Mouse (Mus musculus): Measurements from ENCODE around the gene Rnf34. TPM values are rescaled to one million over a fixed set of nuclear protein-coding genes. Genes with fewer than 3 reads are reported as not detected.
A peak's percentile ranks its signal among the peaks of the same experiment; 100 is the strongest.

Rnf34 gene
- polyA plus RNA-seq, 1 experiment from 2014 or later, result 57.5 TPM

DNA sequence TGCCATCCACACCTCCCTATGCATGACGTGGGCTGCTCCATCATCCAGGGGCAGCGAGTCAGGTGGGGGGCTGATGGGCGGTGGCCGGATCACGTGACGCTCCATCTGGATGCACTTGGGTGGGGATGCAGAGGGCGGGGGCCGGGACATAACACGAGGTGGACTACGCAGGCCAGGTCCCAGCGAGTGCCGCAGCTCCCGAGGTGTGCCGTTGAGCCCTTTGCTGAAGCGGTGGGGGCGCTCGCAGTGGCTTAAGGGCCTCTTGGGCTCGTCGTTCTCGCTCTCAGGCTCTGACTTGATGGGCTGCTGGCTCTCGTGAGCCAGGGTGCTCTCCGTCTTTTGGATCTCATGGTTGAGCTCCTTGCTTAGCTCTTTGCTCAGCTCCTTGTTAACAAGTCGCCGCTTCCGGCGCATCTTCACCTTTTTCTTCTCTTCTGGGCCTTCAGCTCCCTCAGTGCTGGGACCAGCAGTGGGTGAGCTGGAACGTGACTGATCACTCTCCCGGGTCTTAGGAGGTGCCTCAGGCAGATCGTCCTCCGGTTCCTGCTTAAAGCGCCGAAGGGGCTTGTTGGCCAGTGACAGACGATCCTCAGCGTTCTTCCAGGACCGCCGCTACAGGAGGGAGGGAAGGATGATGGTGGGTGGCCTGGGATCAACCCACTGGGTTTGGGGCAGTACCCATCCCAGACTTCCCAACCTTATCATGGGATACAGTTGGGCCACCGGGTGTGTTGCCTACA, 30.6 kb downstream of the Rnf34 start:
- no peak for DNase-seq (ENCODE audit: low spot score)
- Histone ChIP-seq H3K9ac (ENCODE audit: low read length) (no peak overlapping the region), H3K9me3 (ENCODE audit: control insufficient read depth, low read length) (no peaks in the 10 kb centered on the region), H3K4me1 (ENCODE audit: control insufficient read depth, insufficient read depth, low read length) (no peaks in the 10 kb centered on the region), H3K36me3 (ENCODE audit: control insufficient read depth, insufficient read depth, low read length) (peaks cover 18% of the 10 kb centered on the region), H3K27me3 (ENCODE audit: control insufficient read depth, insufficient read depth, low read length) (no peaks in the 10 kb centered on the region), H3K4me2 (ENCODE audit: low read depth, severe bottlenecking) (no peak overlapping the region), H3K27ac (replicated peaks; ENCODE audit: low read depth, low read length) (no peak overlapping the region), H3K4me3 (ENCODE audit: low read depth, low read length) (no peak overlapping the region)
- WGBS, result 94% methylated on average over 37 of the region's 37 CpGs
- no peak for ATAC-seq (ENCODE audit: insufficient number of reproducible peaks, low FRiP score, low TSS enrichment, low read depth)

DNA sequence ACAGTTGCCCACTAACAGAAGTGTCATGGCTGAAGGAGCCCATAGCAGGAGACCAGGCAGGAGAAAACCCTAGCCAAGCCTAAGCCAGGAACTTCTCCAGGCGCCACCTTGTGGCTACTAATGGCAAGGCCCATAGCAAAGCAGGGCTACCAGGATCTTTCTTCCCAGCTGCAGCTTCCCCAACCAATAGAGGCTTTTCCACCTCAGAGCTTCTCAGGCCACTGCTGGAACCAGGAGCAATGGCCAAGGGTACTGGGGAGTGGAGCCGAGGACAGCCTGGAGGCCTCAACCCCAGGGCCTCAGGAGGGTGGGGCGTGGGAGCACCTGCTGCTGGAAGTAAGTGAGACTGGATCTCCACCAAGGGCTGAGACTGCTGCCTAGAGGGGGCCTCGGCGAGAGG, 31.5 kb downstream of the Rnf34 start:
- Histone ChIP-seq H3K27me3 (ENCODE audit: control insufficient read depth, insufficient read depth, low read length) (no peaks in the 10 kb centered on the region), H3K9me3 (ENCODE audit: control insufficient read depth, low read length) (no peaks in the 10 kb centered on the region), H3K36me3 (ENCODE audit: control insufficient read depth, insufficient read depth, low read length) (peaks cover 18% of the 10 kb centered on the region), H3K4me2 (ENCODE audit: low read depth, severe bottlenecking) (no peak overlapping the region), H3K4me1 (ENCODE audit: control insufficient read depth, insufficient read depth, low read length) (no peaks in the 10 kb centered on the region), H3K4me3 (ENCODE audit: low read depth, low read length) (no peak overlapping the region), H3K9ac (ENCODE audit: low read length) (no peak overlapping the region), H3K27ac (replicated peaks; ENCODE audit: low read depth, low read length) (no peak overlapping the region)
- WGBS, result 48% methylated on average over 5 of the region's 5 CpGs
- DNase-seq (ENCODE audit: low spot score) (peak; percentile 80), ATAC-seq (ENCODE audit: insufficient number of reproducible peaks, low FRiP score, low TSS enrichment, low read depth) (peak; percentile 39; the same call in 1 of the 2 replicates)

DNA sequence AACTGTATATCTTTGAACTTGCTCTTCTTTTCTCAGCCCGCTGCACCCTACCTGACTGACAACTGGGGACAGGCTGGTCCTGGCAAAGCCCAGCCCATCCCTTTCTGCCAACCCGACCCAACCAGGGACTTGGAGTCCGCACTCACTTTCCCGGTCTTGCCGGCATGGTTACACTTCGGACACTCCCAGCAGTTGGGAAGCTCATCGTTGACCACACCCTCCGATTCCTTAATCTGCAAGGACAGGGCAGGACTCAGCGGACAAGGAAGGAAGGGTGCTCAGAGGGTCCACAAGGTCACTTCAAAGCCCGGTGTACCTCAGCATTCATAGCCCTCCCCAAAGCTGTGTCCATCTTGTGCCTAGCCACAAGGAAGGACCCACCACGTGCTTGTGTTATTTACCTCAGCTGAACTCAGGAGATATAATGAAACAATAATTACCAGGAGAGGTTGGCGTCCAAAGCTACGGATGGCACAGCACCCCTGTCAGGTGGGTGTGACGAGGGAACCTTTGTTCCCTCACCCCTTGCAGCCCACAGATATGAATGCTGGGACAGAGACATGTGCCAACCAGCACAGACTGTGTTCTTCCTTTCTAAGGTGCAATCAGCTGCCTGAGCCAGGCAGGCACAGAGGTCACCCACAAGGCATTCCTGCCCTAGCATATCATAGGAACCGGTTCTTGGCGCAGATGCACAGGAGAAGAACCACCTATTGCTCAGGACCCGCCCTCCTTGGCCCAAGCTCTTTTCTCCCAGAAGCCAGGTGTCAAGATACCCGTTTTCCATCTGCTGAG, 32.6 kb downstream of the Rnf34 start:
- Histone ChIP-seq H3K4me1 (ENCODE audit: control insufficient read depth, insufficient read depth, low read length) (no peaks in the 10 kb centered on the region), H3K9me3 (ENCODE audit: control insufficient read depth, low read length) (no peaks in the 10 kb centered on the region), H3K4me3 (ENCODE audit: low read depth, low read length) (no peak overlapping the region), H3K27ac (replicated peaks; ENCODE audit: low read depth, low read length) (no peak overlapping the region), H3K36me3 (ENCODE audit: control insufficient read depth, insufficient read depth, low read length) (peaks cover 18% of the 10 kb centered on the region), H3K4me2 (ENCODE audit: low read depth, severe bottlenecking) (no peak overlapping the region), H3K9ac (ENCODE audit: low read length) (no peak overlapping the region), H3K27me3 (ENCODE audit: control insufficient read depth, insufficient read depth, low read length) (no peaks in the 10 kb centered on the region)
- DNase-seq (ENCODE audit: low spot score), result no peak
- ATAC-seq (ENCODE audit: insufficient number of reproducible peaks, low FRiP score, low TSS enrichment, low read depth), result no peak
- WGBS, result 90% methylated on average over 18 of the region's 18 CpGs

DNA sequence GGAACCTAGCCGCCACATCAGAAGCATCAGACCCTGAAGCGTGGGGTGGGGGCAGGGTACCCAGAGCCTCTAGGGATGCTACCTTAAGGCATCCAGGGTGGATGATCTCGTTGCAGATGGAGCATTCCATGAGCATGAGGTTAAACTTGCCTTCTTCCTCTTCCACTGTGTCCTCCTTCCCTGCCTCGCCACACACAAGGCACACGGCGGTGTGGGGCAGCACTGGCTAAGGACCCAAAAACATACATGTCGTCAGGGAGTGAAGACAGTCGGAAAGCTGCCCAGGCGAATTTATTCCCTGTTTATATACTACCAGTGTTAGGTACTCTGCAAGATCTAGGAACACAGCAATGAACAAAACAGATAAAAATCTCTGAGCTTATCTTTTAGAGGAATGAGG, 33.4 kb downstream of the Rnf34 start:
- H3K4me3 ChIP-seq (ENCODE audit: low read depth, low read length), result no peak overlapping the region
- H3K27ac ChIP-seq (replicated peaks; ENCODE audit: low read depth, low read length), result no peak overlapping the region
- no peak for DNase-seq (ENCODE audit: low spot score)
- H3K36me3 ChIP-seq (ENCODE audit: control insufficient read depth, insufficient read depth, low read length), result peaks cover 20% of the 10 kb centered on the region
- no peak for ATAC-seq (ENCODE audit: insufficient number of reproducible peaks, low FRiP score, low TSS enrichment, low read depth)
- no peak overlapping the region for H3K9ac ChIP-seq (ENCODE audit: low read length)
- no peaks in the 10 kb centered on the region for H3K9me3 ChIP-seq (ENCODE audit: control insufficient read depth, low read length)
- H3K4me1 ChIP-seq (ENCODE audit: control insufficient read depth, insufficient read depth, low read length), result peaks cover 4% of the 10 kb centered on the region; the same call in 1 of the 2 replicates
- H3K27me3 ChIP-seq (ENCODE audit: control insufficient read depth, insufficient read depth, low read length), result no peaks in the 10 kb centered on the region
- H3K4me2 ChIP-seq (ENCODE audit: low read depth, severe bottlenecking), result no peak overlapping the region
- WGBS, result 89% methylated on average over 9 of the region's 9 CpGs

DNA sequence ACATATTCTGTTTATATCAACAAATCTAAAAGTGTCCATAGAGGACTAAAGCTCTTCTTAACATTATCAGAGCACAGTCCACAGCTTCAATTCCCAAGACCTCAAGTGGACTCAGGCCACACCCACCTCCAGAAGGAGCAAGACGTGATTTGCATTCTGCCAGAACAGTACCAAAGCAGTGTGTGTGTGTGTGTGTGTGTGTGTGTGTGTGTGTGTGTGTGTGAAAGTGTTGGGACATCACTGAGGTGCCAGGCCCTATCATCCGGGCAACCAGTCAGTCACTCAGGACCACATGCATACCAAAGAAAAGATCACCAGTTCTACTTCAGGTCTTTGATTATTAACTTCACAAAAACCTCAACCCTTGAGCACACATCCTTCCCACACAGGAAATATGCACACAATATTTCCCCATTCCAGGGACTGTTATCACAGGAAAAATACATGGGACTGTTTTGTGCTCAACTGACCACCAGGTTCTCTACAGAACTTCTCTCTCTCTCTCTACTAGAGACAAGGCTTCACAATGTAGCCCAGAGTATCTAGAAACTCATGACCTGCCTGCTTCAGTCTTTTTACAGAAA, 33.9 kb downstream of the Rnf34 start:
- no peak overlapping the region for H3K4me2 ChIP-seq (ENCODE audit: low read depth, severe bottlenecking)
- H3K9me3 ChIP-seq (ENCODE audit: control insufficient read depth, low read length), result no peaks in the 10 kb centered on the region
- 69% methylated on average over 2 of the region's 2 CpGs for WGBS
- peaks cover 4% of the 10 kb centered on the region; the same call in 1 of the 2 replicates for H3K4me1 ChIP-seq (ENCODE audit: control insufficient read depth, insufficient read depth, low read length)
- H3K36me3 ChIP-seq (ENCODE audit: control insufficient read depth, insufficient read depth, low read length), result peaks cover 21% of the 10 kb centered on the region
- ATAC-seq (ENCODE audit: insufficient number of reproducible peaks, low FRiP score, low TSS enrichment, low read depth) (no peak), DNase-seq (ENCODE audit: low spot score) (no peak)
- H3K27ac ChIP-seq (replicated peaks; ENCODE audit: low read depth, low read length), result no peak overlapping the region
- H3K27me3 ChIP-seq (ENCODE audit: control insufficient read depth, insufficient read depth, low read length), result no peaks in the 10 kb centered on the region
- no peak overlapping the region for H3K4me3 ChIP-seq (ENCODE audit: low read depth, low read length)
- no peak overlapping the region for H3K9ac ChIP-seq (ENCODE audit: low read length)

DNA sequence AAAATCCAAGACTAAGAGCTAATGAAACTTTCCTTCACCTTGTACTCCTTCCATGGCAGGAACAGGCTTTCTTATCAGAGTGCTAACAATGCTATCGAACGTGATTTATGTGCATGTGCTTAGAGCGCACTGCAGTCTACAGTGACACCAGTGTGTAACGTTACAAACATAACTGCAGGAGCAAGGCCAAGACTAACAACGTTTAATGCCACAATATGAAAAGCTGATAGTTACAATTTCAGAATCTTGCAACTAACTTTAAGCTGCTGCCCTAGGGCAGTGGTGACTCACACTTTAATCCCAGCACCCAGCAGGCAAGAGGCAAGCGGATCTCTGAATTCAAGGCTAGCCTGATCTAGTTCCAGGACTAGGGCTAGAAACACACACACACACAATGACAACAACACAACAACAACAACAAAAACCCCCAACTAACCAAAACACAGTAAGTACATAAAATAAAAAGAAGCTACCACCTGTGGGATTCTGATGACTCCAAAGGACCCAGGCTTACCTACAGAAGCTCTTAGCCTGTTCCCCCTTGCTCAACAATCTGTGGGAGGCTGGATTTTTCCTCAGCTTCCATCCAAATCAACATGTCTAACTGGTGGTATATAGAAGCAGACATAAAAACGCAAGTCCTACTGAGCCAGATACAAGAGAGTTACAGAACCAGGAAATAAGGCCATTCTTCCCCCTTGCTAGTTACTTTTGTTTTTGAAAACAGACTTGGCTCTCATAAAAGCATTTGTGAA, 34.9 kb downstream of the Rnf34 start:
- H3K27ac ChIP-seq (replicated peaks; ENCODE audit: low read depth, low read length), result no peak overlapping the region
- no peak overlapping the region for H3K9ac ChIP-seq (ENCODE audit: low read length)
- H3K36me3 ChIP-seq (ENCODE audit: control insufficient read depth, insufficient read depth, low read length), result peaks cover 16% of the 10 kb centered on the region
- H3K4me2 ChIP-seq (ENCODE audit: low read depth, severe bottlenecking), result no peak overlapping the region
- WGBS, result 86% methylated on average over 7 of the region's 7 CpGs
- no peak for DNase-seq (ENCODE audit: low spot score)
- no peaks in the 10 kb centered on the region for H3K9me3 ChIP-seq (ENCODE audit: control insufficient read depth, low read length)
- ATAC-seq (ENCODE audit: insufficient number of reproducible peaks, low FRiP score, low TSS enrichment, low read depth), result no peak
- peaks cover 4% of the 10 kb centered on the region; the same call in 1 of the 2 replicates for H3K4me1 ChIP-seq (ENCODE audit: control insufficient read depth, insufficient read depth, low read length)
- no peaks in the 10 kb centered on the region for H3K27me3 ChIP-seq (ENCODE audit: control insufficient read depth, insufficient read depth, low read length)
- H3K4me3 ChIP-seq (ENCODE audit: low read depth, low read length), result no peak overlapping the region

DNA sequence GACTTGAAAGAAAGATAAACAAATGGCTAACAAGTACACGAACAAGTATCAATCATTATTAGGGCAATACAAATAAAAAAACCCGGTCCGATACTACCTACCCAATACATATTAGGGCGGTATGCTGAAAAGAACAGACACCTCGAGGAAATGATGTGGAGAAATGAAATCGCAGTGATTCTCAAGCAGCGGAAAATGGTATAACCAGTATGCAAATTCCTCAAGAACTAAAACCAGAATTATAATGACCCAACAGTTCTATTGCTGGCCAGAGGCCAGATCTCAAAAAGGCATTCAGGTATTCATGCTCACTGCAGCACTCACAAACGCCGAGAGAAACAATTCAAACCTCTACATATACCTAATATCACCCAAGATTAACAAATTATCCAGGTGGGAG, 37.2 kb downstream of the Rnf34 start:
- WGBS, result 93% methylated on average over 9 of the region's 9 CpGs
- H3K36me3 ChIP-seq (ENCODE audit: control insufficient read depth, insufficient read depth, low read length), result peaks cover 7% of the 10 kb centered on the region
- DNase-seq (ENCODE audit: low spot score) (no peak), ATAC-seq (ENCODE audit: insufficient number of reproducible peaks, low FRiP score, low TSS enrichment, low read depth) (no peak)
- no peak overlapping the region for H3K4me2 ChIP-seq (ENCODE audit: low read depth, severe bottlenecking)
- no peaks in the 10 kb centered on the region for H3K9me3 ChIP-seq (ENCODE audit: control insufficient read depth, low read length)
- H3K4me1 ChIP-seq (ENCODE audit: control insufficient read depth, insufficient read depth, low read length), result peaks cover 4% of the 10 kb centered on the region; the same call in 1 of the 2 replicates
- H3K4me3 ChIP-seq (ENCODE audit: low read depth, low read length), result no peak overlapping the region
- H3K27me3 ChIP-seq (ENCODE audit: control insufficient read depth, insufficient read depth, low read length), result no peaks in the 10 kb centered on the region
- no peak overlapping the region for H3K9ac ChIP-seq (ENCODE audit: low read length)
- H3K27ac ChIP-seq (replicated peaks; ENCODE audit: low read depth, low read length), result no peak overlapping the region

All from limb, embryonic 11.5 days (tissue).